Mouse (Mus musculus) B cell, adult 2 months (primary cell): Measurements from ENCODE around the gene Nrxn3.

ENCODE experiments used
- DNase-seq, 2 experiments: peaks; one replicate each; pipeline ENCODE4 v3.0.0; 2022

Nrxn3 gene

GRCm38 (mm10) chr12:88722691-88723070, at the start of gene Nrxn3:
Gene Nrxn3, plus strand, starts transcription at chr12:88722876.
- DNase-seq = no peak

DNA sequence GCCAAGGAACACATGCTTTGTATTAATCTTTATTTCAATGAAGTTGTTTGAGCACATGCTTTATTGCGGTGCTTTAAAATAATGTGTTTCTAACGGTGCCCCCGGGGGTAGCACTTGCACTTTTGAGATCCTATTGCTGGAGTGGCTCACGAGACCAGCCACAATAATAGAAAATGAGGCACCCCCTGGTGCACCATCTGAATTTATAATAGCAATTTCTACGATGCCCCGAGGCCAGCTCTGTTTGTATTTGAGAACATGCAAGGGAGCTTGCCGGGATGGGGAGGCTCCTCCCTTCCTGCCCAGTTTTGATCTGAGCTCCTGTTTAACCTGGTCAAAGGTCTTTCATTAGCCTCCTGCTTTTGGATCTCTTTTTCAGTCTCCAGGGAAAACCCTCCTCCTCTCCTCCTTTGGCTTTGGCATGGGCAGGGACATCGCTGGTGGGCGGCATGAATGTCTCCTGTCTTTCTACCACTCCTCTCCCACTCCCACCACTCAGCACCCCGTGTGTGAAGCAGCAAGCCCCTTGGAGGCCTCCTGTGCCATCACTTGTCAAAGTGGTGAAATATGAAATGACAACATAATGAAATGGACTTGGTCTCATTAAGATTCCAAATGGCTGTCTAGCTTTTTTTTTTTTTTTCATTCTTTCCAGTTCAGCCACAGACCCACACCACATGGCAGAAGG, 18.4 kb upstream of the Nrxn3 start:
- no peak for DNase-seq

- no peak for DNase-seq
Measured at GRCm38 (mm10) chr12:88705959-88706358, 16.7 kb upstream of the Nrxn3 start.

- DNase-seq = no peak
Measured at GRCm38 (mm10) chr12:88707786-88708185, 14.9 kb upstream of the Nrxn3 start.

- DNase-seq = no peak
Measured at GRCm38 (mm10) chr12:88709223-88709622, 13.5 kb upstream of the Nrxn3 start.

DNA sequence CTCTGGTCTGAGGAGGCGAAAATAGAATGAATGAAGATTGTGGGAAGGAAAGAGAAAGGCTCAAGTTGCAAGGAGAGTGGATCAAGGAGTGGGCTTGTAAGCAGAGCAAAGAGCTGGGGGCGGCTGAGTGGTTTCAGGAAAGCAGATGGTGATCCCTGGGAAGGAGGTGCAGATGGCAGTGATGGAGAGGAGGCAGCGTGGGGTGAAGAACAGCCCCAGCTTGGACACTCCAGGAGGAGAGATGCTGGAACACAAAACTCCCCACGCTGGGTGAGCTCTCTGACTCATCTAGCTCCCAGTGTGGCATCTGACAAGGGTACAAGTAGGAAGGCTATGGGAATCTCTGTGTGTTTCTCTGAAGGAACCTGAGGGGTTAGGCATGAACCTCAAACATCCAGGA, 9.2 kb upstream of the Nrxn3 start:
- no peak for DNase-seq

DNA sequence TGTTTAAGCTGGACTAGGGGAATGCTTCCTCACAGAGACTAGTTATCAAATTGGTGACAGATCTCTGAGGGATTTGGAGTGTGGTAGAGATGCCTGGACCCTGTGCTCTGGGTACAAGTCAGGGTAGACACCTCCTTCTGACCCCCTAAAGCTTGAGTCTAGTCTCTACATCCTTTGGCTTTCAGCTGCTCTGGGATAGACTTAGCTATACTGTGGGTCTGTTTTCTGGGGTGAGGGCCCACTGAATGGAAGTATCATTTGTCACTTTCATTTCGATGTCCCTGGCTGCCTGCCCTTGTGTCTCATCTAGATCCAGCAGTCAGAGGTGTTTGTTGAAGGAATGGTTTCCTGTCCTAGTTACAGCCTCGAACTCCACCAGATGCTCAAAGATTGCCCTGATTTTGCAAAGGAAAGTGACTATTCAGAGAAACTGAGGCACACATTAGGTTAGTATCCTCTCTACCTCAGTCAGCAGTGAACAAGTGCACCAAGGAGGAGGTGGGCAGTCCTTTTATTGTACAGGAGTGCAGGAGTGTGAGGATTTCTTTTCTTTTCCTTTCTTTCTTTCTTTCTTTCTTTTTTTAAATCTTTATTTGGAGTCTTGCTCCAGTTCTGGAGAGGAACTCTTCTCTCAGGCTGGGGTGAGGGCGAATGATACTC, 515 bp upstream of the Nrxn3 start:
- no peak for DNase-seq

- no peak for DNase-seq
Measured at GRCm38 (mm10) chr12:88726316-88726715, 3.6 kb downstream of the Nrxn3 start.

DNA sequence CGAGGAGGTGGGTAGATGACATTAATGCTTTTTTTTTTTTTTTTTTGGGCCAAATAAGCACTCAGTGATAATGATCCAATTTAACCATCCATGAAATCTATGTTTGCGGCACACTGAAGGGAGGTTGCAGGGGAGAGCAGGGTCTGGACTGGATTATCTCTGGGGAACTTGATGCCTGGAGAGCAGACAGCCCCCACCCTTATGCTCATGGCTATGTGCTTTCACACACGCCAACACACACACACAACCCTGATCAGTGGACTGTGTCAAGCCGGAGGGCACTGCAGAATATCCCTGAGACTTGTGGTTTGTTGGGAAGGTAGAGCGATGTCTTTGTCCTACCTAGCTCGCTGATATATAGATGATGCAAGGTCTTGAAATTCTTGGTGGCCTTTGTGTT, 4.1 kb downstream of the Nrxn3 start:
- DNase-seq = no peak

DNA sequence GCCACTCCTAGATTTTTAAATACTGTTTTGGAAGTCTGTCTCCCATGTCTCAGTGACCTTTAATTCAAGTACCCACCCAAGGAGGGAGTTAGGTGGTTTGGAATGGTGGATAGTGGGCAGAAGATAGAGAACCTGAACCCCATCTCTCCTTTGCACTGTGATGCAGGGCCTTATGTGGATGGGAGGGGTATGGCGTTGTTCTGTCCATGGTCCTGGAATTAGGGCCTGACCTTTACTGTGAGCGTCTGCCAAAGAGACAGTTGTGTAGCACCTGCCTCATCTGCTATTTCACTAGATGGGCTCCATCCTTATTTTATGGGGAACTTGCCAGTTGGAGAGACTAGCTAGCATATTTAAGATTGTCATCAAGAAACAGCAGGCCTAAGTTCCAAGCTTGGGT, 8.0 kb downstream of the Nrxn3 start:
- no peak for DNase-seq

GRCm38 (mm10) chr12:88735045-88735444, 12.4 kb downstream of the Nrxn3 start:
- DNase-seq = no peak

GRCm38 (mm10) chr12:88737081-88737480, 14.4 kb downstream of the Nrxn3 start:
- no peak for DNase-seq

GRCm38 (mm10) chr12:88738616-88739015, 15.9 kb downstream of the Nrxn3 start:
- DNase-seq = no peak

- no peak for DNase-seq
Measured at GRCm38 (mm10) chr12:88746788-88747187, 24.1 kb downstream of the Nrxn3 start.

- no peak for DNase-seq
Measured at GRCm38 (mm10) chr12:88764791-88765190, 42.1 kb downstream of the Nrxn3 start.

- DNase-seq = no peak
Measured at GRCm38 (mm10) chr12:88774666-88775065, 52.0 kb downstream of the Nrxn3 start.

- DNase-seq = no peak
Measured at GRCm38 (mm10) chr12:88778036-88778435, 55.4 kb downstream of the Nrxn3 start.

- no peak for DNase-seq
Measured at GRCm38 (mm10) chr12:88784199-88785147, 61.8 kb downstream of the Nrxn3 start.

GRCm38 (mm10) chr12:88793314-88793713, 70.6 kb downstream of the Nrxn3 start:
- DNase-seq = no peak

DNA sequence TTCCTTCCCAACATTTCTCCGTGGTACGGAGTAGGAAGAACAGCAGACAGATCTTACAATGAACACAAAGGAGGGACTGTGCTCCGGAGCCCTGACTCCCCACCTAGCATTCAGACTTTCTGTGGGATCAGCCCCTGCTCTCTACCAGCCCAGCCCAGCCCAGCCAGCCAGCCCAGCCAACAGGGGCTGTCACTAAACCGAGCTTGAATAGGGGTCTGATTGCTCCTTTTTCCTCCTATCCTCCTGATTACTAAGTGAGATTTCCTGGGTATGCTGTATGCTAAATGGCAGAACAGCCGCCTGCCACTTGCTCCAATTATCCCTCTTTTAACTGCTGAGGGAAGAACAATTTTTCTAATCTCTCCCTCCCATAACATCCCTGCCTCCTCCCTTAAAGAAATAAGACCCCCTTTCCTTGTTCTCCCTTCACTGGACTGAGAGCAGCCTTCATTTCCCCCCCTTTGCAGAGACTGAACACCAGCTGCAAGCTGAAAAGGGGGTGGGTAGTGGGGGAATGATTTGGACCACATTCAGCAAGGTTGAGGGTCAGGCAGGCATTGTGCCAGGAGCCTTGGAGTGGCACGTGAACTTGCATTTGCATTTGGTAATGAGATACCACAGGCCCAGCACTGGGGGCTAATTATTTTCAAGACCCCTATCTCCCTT, 78.4 kb downstream of the Nrxn3 start:
- no peak for DNase-seq

DNA sequence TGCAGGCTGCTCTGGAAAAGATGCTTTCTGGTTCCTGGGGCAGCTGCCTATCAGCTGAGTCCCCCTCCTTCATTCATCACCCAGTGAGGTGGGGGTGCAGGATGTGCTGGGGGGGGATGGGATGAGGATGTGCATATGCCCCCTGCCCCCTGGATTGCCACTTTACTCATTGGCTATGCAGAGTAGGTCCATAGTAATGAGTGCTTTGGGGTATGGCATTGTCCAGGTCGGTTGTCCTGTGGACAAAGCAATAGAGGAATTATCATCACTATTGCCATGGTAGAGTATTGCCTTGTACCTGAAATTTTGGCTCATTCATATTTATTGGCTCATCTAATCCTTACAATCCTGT, 79.0 kb downstream of the Nrxn3 start:
- DNase-seq = no peak

- DNase-seq = no peak
Measured at GRCm38 (mm10) chr12:88808947-88809346, 86.3 kb downstream of the Nrxn3 start.

- no peak for DNase-seq
Measured at GRCm38 (mm10) chr12:88812173-88812572, 89.5 kb downstream of the Nrxn3 start.
